Mouse (Mus musculus) heart, embryonic 11.5 days (tissue): ENCODE results near the gene Eif4e3. TPM values are rescaled to one million over a fixed set of nuclear protein-coding genes. Genes with fewer than 3 reads are reported as not detected.

Experiments
- ATAC-seq: fragments of 200-750 bp; cut with Nextera tagmentation; replicated peaks from 2 replicates; pipeline ENCODE4 v1.8.0; 2017; ENCODE audit warnings: moderate library complexity; ENCODE audit not compliant: insufficient number of reproducible peaks, low FRiP score, low TSS enrichment
- H3K27ac ChIP-seq: fragments of 300-500 bp; sonication (generic); 2 replicates; pipeline ENCODE4 v1.5.1; 2014; ENCODE audit warnings: mild to moderate bottlenecking, low read depth, low read length
- H3K27me3 ChIP-seq: fragments of 300-500 bp; sonication (generic); 2 replicates; pipeline ENCODE4 v1.6.1; 2014; ENCODE audit warnings: mild to moderate bottlenecking, low read length, mixed read lengths; ENCODE audit not compliant: control insufficient read depth, insufficient read depth
- H3K36me3 ChIP-seq: fragments of 300-500 bp; sonication (generic); 2 replicates; pipeline ENCODE4 v1.6.1; 2014; ENCODE audit warnings: mild to moderate bottlenecking, low read length, moderate library complexity, mixed read lengths; ENCODE audit not compliant: control insufficient read depth, insufficient read depth
- H3K4me1 ChIP-seq: fragments of 300-500 bp; sonication (generic); 2 replicates; pipeline ENCODE4 v1.6.1; 2014; ENCODE audit warnings: low read length; ENCODE audit not compliant: control insufficient read depth, insufficient read depth
- H3K4me2 ChIP-seq: fragments of 300-500 bp; sonication (generic); 2 replicates; pipeline ENCODE4 v1.6.1; 2014; ENCODE audit warnings: mild to moderate bottlenecking, moderate library complexity
- H3K4me3 ChIP-seq: fragments of 300-500 bp; sonication (generic); 2 replicates; pipeline ENCODE4 v1.5.1; 2014; ENCODE audit warnings: low read depth, low read length
- H3K9ac ChIP-seq: fragments of 300-500 bp; sonication (generic); 2 replicates; pipeline ENCODE4 v1.6.1; 2014; ENCODE audit warnings: mild to moderate bottlenecking, low read depth, low read length, moderate library complexity
- H3K9me3 ChIP-seq: fragments of 300-500 bp; sonication (generic); replicated peaks from 2 replicates; pipeline ENCODE4 v1.6.1; 2016; ENCODE audit warnings: low read length; ENCODE audit not compliant: control insufficient read depth
- WGBS: fragments of 180-500 bp; shearing (Covaris S2); extraction: QIAGEN DNeasy Blood & Tissue Kit; methylation state at CpG from one replicate; pipeline ENCODE4 v1.1.7; 2014; ENCODE audit not compliant: insufficient replicate concordance; 5-methylcytosine and 5-hydroxymethylcytosine counted together
- polyA plus RNA-seq: library from polyadenylated mRNA; unstranded; fragments of >200 nt; fragmentation: Nextera tagmentation; extraction: Ambion mirVana; gene quantifications from 2 replicates; pipeline ENCODE4 v1.2.1, GENCODE M21; 2014

Gene Eif4e3
- polyA plus RNA-seq, 1 experiment from 2014 or later, result 6.1 TPM

DNA sequence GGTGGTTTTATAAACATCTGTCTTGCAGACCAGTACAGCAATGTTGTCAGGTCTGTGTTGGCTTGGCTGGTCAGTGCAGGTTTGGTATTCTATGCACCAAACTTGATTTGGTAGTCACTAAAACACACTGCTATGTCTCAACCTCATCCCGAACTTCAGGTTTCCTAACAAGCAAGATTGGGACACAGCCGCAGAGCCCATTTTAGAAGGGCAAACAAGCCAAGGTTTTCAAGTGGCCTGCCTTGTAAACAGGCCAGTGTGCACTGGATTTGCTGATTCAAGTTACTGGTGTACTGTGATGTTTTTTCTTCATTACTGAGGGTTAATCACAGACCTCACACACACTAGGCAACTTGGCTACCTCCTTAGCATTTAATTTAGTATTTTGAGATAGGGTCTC lies 10.5 kb downstream of the Eif4e3 start:
- no peaks in the 10 kb centered on the region for H3K36me3 ChIP-seq
- no peak overlapping the region for H3K27ac ChIP-seq
- H3K4me2 ChIP-seq, result no peak overlapping the region
- H3K9ac ChIP-seq, result no peak overlapping the region
- H3K4me1 ChIP-seq, result no peaks in the 10 kb centered on the region
- H3K27me3 ChIP-seq, result no peaks in the 10 kb centered on the region
- H3K4me3 ChIP-seq, result no peak overlapping the region
- no peaks in the 10 kb centered on the region for H3K9me3 ChIP-seq
- WGBS, result 83% methylated on average over 2 of the region's 2 CpGs
- ATAC-seq, result no peak

- Histone ChIP-seq H3K36me3 (no peaks in the 10 kb centered on the region), H3K9ac (no peak overlapping the region), H3K27ac (no peak overlapping the region), H3K4me2 (0 out of 2 replicates have a peak overlapping the region, but pooled peaks have one; percentile 14), H3K4me3 (no peak overlapping the region), H3K9me3 (no peaks in the 10 kb centered on the region), H3K4me1 (no peaks in the 10 kb centered on the region), H3K27me3 (no peaks in the 10 kb centered on the region)
- WGBS, result 41% methylated on average over 7 of the region's 7 CpGs
- no peak for ATAC-seq
Measured at GRCm38 (mm10) chr6:99655488-99655887, 11.1 kb downstream of the Eif4e3 start.

- WGBS, result 57% methylated on average over 5 of the region's 5 CpGs
- Histone ChIP-seq H3K9ac (no peak overlapping the region), H3K4me2 (no peak overlapping the region), H3K27me3 (no peaks in the 10 kb centered on the region), H3K4me1 (no peaks in the 10 kb centered on the region), H3K27ac (no peak overlapping the region), H3K4me3 (no peak overlapping the region), H3K9me3 (no peaks in the 10 kb centered on the region), H3K36me3 (no peaks in the 10 kb centered on the region)
- ATAC-seq, result no peak
Measured at GRCm38 (mm10) chr6:99654343-99654742, 12.2 kb downstream of the Eif4e3 start.

DNA sequence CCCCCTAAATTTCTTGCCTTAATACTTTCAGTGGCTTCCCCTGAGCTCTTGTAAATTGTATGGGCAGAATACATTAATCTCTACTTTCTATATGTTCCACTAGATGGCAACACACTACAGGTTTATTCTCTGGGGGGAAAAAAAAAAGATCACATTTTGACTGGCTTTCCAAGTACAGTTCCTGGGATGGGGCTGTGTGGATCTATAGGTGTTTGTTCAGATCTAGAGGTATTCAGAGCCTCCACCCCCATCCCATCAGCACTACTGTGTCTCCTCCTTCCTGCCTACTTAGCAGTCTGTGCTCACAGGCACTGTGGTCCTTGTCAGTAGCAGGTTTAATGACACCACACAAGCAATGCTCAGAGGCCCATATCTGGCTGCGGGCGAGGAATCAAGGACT lies 14.2 kb downstream of the Eif4e3 start:
- Histone ChIP-seq H3K36me3 (no peaks in the 10 kb centered on the region), H3K4me3 (no peak overlapping the region), H3K9me3 (no peaks in the 10 kb centered on the region), H3K27me3 (no peaks in the 10 kb centered on the region; the same call in 1 of the 2 replicates), H3K27ac (no peak overlapping the region), H3K4me1 (no peaks in the 10 kb centered on the region), H3K4me2 (no peak overlapping the region), H3K9ac (no peak overlapping the region)
- 62% methylated on average over 2 of the region's 2 CpGs for WGBS
- no peak for ATAC-seq

- no peak overlapping the region for H3K9ac ChIP-seq
- no peak overlapping the region for H3K27ac ChIP-seq
- peaks cover 10% of the 10 kb centered on the region for H3K4me1 ChIP-seq
- H3K4me2 ChIP-seq, result no peak overlapping the region
- 48% methylated on average over 2 of the region's 2 CpGs for WGBS
- no peaks in the 10 kb centered on the region for H3K9me3 ChIP-seq
- no peaks in the 10 kb centered on the region; the same call in 1 of the 2 replicates for H3K27me3 ChIP-seq
- ATAC-seq, result no peak
- no peak overlapping the region for H3K4me3 ChIP-seq
- no peaks in the 10 kb centered on the region for H3K36me3 ChIP-seq
Measured at GRCm38 (mm10) chr6:99649307-99649706, 17.3 kb downstream of the Eif4e3 start.

- no peaks in the 10 kb centered on the region; the same call in 1 of the 2 replicates for H3K27me3 ChIP-seq
- H3K9ac ChIP-seq, result no peak overlapping the region
- H3K4me3 ChIP-seq, result no peak overlapping the region
- H3K27ac ChIP-seq, result no peak overlapping the region
- H3K4me2 ChIP-seq, result no peak overlapping the region; the same call in 1 of the 2 replicates
- no peak for ATAC-seq
- 43% methylated on average over 10 of the region's 10 CpGs for WGBS
- H3K9me3 ChIP-seq, result no peaks in the 10 kb centered on the region
- H3K4me1 ChIP-seq, result peaks cover 21% of the 10 kb centered on the region
- no peaks in the 10 kb centered on the region for H3K36me3 ChIP-seq
Measured at GRCm38 (mm10) chr6:99646344-99646743, 20.2 kb downstream of the Eif4e3 start.

DNA sequence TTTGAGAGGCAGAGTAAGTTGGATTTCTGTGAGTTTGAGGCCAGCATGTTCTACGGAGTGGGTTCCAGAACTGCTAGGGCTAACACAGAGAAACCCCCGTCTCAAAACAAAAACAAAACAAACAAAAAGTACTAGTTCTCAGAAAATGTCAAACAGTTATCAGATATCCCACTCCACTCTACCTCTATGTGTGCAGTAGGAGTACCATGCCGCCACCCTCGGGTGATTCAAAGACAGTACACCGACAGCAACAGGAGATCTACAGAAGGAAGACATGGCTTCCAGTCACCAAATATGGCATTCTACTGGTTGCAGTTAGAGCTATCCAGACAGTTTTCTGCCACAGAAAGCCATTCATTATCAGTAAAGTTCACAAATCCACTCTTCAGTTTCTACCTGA lies 21.7 kb downstream of the Eif4e3 start:
- H3K9me3 ChIP-seq, result no peaks in the 10 kb centered on the region
- no peak overlapping the region for H3K4me2 ChIP-seq
- no peak overlapping the region for H3K4me3 ChIP-seq
- H3K27ac ChIP-seq, result no peak overlapping the region
- H3K27me3 ChIP-seq, result no peaks in the 10 kb centered on the region; the same call in 1 of the 2 replicates
- H3K36me3 ChIP-seq, result no peaks in the 10 kb centered on the region
- peaks cover 21% of the 10 kb centered on the region for H3K4me1 ChIP-seq
- no peak for ATAC-seq
- WGBS, result 71% methylated on average over 5 of the region's 5 CpGs
- H3K9ac ChIP-seq, result no peak overlapping the region

GRCm38 (mm10) chr6:99644386-99644785 lies 22.2 kb downstream of the Eif4e3 start:
- 59% methylated on average over 5 of the region's 5 CpGs for whole genome bisulfite sequencing

GRCm38 (mm10) chr6:99643439-99644199 lies 23.0 kb downstream of the Eif4e3 start:
- WGBS, result 30% methylated on average over 10 of the region's 10 CpGs
- H3K4me1 ChIP-seq, result peaks cover 21% of the 10 kb centered on the region
- H3K4me2 ChIP-seq, result peak overlapping the region; percentile 7
- ATAC-seq, result no peak
- no peaks in the 10 kb centered on the region for H3K9me3 ChIP-seq
- H3K9ac ChIP-seq, result no peak overlapping the region
- H3K27ac ChIP-seq, result peak overlapping the region; percentile 55
- no peaks in the 10 kb centered on the region; the same call in 1 of the 2 replicates for H3K27me3 ChIP-seq
- no peak overlapping the region for H3K4me3 ChIP-seq
- H3K36me3 ChIP-seq, result no peaks in the 10 kb centered on the region

More at GRCm38 (mm10) chr6:99644386-99644785, 22.2 kb downstream of the Eif4e3 start:
- Histone ChIP-seq H3K27ac (peak overlapping the region; percentile 55; the same call in 1 of the 2 replicates), H3K4me1 (peaks cover 21% of the 10 kb centered on the region), H3K4me2 (no peak overlapping the region), H3K4me3 (no peak overlapping the region), H3K36me3 (no peaks in the 10 kb centered on the region), H3K27me3 (no peaks in the 10 kb centered on the region; the same call in 1 of the 2 replicates), H3K9me3 (no peaks in the 10 kb centered on the region), H3K9ac (no peak overlapping the region)
- no peak for ATAC-seq
